Mouse (Mus musculus) neural tube, embryonic 10.5 days (tissue): Measurements from ENCODE around the gene Macrod2.

ENCODE experiments used
- DNase-seq: peaks from one replicate; pipeline ENCODE4 v3.0.0-alpha.2; 2017; ENCODE audit warnings: low spot score; ENCODE audit errors: extremely low spot score

Gene Macrod2

DNA sequence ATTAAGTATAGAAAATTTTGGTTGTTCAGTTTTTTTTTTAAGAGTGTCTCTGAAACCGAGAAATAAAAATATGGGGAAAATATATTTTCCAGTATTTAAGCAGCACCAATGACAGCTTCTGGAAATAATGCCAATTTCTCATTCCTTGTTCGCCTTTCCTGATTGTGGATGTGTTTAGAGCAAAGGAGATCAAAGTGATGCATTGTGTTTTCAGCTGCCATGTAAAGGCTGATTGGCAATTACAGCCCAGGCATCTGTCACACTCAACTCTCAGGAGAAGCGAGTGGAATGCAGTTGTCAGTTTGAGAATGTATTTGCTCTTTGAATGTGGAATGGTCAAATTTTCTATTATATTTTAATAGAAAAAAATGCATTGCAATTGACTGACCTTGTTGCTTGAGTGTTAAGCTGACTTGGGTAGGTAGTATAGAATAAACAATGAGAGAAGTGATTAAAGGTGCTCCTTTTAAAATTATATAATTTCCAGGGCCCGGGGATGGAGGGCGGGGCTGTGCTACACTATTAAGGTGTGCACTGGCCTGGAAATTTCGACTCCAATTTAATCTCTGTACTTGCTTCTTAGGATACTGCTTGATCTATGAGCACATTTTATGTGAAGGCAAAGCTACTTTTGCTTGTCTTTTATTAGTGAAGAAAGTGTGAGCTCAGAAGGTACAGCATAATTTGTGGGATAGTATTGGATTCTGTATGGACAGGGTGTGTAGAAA is 629.4 kb downstream of the Macrod2 start:
- DNase-seq: no peak

DNA sequence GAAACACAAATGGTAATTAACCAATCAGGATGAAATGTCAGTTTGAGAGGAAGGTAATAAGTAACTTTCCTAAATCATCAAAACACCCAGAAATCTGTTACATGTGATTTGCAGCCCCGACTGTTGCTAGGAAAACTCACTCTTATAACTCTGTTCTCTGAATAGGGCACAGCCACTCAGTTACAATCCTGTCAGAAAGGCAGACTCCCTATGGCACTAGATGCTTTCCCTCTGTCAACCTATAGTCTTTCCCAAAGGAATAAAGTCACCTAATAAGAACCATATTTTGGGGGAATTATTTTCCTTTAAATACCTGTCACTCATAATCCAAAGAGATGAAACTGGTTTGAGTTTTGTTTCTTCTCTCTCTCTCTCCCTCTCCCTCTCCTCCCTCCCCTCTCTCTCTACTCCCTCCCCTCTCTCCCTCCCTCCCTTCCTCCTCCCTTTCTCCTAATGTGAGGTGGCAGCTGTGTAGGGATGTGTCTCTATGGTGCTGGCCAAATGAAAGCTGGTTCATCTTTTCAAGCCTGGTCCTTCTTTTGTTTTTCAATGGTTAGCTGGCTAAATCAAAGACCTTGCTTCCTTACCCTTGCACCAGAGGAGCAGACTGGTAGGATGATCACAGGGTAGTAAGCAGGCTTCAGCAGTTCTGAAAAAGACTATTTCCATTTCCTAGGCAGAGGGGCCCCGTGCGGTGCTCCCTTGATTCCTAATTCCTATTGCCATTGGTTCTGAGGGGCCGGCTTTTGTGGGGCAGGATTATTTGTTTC is 661.8 kb downstream of the Macrod2 start:
- DNase-seq: no peak

DNA sequence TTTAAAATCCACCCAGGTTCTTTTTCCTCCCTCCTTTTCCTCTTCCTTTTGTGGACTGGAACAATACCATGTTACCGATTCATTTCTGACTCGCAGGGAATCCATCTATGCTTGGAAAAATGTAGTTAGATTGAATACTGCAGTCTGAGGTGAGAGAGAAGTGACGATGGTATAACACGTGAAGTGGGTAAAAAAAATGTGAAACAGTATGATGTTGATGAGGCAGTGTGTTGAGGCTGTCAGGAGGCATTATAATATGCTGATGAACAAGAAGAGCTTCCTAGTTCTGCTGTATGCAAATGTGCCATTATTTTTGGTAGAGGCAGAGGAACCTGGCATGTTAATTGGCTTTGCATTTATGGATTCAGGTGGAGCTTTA is 662.3 kb downstream of the Macrod2 start:
- DNase-seq: no peak

DNA sequence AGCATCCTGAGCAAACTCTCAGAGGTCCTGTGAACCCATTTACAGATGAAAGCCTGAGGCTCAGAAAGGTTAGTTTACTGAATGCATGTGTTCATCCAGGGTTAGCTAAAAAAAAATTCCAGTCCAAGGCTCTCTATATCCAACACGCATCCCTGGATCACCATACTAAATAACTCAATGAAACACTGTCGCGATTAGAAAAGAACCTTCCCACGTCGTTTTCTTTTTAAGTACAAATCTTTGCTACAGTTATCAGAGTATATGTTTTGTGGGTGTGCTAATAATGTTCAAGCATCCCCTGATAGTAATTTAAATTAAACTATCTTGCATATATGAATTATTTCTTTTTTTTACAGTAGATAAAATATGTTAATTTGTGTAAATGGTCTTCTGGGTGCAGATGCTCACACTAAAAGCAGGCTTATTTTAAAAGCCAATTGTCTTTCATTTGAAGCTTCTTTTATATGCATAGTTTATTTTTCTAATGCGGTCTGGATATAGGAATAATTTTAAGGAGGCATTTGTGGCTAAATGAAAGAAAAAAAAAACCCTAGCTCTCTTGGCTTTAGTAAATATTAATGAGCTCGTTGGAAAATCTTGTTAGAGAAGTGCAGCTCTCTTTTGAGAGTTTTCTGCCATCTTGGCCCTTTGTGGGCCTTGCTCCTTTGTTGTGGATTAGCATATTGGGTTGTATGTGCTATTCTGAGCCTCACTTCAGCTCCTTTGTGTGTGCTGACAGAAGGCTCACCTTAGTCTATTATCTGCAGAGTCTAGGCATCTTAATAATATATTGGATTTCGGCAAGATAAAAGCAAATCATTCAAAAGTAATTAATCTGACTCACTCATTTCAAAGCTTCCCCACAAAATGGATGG is 679.1 kb downstream of the Macrod2 start:
- DNase-seq: no peak

DNA sequence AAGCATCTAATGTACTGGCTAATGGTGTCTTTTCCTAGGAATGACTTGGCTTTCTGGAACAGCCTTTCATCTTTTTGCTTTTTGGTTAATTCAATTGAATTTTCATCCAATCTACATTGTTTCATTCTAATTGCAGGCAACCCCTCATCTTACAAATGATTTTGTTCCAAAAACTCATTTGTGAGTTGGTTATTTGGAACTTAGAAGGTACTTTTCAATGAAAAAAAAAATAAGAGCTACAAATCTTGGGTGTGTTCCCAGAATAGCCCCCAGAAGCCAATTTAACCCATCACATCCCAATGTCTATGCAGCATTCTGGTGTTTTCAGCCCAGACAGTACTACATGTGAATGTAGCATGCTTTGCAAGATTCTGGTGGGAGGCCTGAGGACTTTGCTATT is 683.1 kb downstream of the Macrod2 start:
- DNase-seq: no peak

DNA sequence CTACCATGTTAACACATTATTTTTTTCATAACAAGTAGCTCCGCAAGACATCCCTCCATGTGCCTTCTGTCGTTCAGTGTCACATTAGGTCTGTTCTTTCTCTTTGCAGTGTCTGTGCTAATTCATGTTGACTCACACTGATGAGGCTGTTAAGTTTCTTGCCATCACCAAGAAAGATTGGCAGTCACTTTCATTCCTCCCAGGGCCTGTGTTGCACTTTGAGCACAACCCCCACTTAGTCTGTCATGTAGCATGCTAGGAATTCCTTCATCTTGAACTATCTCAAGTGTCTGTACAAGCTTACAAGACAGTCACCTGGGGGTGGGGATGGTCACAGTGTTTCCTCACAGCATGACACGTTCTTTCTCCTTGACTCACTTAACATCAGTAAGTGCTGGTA is 696.2 kb downstream of the Macrod2 start:
- DNase-seq: no peak

DNA sequence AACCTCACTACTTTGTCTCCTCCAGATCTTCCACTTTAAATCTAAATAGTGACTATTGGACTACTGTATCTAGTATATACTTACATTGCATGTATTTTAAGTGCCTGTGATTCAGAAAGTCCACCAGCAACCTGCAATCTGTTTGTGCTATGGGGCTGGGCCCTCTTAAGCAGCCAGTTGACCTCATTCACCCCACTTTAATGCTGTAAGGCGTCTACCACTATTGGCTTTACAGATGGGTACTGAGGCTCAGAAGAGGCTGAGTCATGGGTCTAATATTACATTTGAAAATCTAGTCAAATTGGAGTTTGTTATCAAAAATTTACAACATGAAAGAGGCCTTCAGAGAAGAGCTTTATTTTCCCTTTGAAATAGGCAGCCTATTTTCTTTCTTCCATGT is 722.5 kb downstream of the Macrod2 start:
- DNase-seq: no peak

DNA sequence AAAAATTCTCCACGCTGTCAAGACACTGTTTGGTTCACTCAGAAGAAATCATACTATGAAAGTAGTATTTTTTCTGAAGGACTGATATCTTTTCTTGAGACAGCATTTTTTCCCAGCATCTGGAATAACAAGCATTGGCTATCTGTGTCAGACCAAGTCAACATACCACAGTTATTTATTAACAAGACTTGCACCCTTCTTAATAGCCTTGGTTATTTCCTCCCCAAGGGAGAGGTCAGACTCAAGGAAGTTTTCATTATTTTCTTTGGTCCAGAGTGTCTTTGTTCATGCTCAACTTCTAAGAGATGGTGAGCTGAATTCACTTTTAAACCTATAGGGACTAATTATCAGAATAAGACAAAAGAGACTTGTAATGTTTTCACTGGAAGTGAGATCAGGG is 728.8 kb downstream of the Macrod2 start:
- no peak for DNase-seq

DNA sequence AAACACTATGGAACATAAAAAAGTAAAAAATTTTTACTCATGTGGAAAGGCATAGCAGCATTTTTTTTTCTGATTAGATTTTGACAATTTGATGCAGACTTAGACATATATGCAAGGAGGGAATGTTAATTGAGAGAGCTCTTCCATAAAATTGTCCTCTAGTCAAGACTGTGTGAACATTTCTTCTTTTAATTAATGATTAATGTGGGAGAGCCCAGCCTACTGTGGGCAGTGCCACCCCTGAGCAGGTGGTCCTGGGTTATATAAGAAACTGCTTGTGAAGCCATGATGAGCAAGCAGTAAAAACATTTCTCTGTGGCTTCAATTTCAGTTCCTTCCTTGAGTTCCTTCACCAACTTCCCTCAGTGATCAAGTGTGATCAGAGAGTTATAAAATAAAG is 730.5 kb downstream of the Macrod2 start:
- no peak for DNase-seq

DNA sequence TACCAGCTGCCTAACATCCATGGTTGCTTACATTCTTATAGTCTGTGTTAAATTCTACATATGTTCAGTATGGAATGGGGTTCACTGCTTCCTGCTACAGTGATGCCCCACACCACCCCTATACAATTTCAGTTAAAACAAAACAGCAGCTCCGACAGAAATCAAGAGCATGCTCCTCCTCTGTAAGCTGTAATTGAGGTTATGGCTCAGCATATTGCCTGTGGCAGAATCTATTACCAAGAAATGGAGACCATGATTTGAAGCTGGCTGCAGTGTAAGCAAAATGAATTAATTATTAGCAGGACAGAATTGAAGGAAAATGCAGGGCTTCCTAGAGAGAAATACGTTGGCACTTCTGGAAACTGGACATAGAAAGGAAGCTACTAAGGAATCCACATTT is 747.2 kb downstream of the Macrod2 start:
- no peak for DNase-seq

DNA sequence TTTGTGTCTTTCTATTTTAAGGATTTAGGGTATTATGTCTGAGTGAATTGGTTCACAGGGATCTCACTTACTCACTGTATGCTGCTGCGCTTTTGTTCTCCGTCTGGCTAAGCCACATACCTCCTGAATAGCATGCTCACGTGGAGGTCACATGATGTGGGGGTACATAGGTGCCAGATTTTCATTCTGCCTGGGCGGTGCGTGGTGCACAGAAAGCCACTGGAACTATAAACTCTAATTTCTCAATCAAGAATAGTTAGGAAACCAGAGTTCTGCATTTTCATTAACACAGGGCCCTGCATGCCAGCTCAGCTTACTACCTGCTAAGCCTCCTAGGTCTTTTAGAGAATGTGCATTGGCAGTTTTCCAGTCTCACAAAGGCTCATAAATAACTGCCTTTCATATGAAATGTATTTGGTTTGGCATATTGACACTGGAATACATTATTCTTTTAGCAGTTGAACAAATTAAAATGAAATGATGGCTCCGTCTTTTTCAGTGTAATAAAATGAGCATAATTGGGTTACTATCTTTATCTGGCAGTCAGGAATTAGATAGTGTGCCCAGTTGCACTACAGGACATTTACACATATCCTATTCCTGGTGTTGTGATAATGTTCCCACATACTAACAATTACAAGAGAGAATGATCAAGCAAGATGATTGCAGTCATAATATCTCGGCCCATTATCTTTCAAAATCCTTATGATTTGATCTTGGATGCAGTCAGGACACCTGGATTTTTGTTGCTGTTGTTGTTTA is 757.1 kb downstream of the Macrod2 start:
- no peak for DNase-seq

DNA sequence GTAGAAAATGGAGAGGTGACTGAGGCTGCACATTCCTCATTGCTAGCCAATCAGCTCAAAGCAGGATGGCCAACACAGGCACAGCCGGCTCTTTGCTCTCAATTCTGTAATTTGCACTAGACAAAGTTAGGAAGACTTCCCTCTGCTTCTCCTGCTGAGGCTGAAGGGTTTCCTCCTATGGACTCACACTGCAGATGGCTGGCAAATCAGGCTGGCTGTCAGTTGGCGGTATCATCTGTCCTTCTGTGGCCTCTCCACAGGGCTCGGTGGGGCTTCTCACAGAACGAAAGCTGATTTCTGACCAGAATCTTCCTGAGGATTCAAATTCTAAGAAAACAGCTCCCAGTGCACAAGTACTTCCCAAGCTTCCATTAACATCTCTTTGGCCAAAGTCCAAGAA is 760.9 kb downstream of the Macrod2 start:
- no peak for DNase-seq

DNA sequence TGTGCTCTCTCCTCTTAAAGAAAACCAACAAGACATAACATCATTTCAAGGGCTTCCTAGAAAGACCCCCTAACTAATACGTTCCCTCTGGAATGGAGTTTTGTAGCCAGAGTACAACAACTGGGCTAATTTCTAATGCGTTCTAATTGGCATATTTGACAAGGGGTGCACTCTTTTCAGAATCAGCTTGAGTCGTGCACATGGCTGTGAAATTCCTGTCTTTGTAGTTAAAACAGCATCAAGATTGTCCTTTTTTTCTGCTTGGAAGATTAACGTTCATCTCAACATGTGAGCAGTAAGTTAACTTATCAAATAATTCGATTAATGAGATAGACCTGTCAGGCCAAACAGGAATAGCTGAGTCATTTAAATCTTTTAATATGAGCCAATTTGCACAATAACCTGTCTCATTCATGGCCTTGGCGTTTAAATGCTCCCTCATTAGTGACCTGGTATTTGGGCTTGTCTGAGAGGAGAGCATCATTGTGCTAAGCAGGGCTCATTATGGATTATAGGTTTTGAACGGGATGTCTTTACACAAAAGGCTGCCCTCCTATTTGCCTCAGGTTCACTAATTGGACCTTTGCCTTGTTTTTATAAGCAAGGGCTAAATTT is 762.0 kb downstream of the Macrod2 start:
- DNase-seq: no peak

DNA sequence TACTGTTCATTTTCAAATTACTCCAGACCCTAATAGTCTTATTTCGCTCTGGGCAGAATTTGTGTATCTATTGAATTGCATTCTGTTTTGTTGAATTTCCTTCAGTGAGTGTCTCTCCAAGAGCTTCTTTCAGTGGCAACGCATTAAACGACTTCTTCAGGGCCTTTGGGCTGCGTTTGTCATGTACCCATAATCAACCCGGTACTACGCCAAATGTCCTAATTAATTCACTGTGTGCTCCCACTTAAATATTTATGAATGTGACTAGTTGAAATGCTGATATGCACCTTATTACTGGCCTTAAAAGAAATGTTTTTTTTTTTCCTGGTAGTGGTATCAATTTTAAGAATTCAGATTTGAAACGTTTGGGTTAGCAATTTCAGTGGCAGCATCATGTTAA is 763.1 kb downstream of the Macrod2 start:
- no peak for DNase-seq

DNA sequence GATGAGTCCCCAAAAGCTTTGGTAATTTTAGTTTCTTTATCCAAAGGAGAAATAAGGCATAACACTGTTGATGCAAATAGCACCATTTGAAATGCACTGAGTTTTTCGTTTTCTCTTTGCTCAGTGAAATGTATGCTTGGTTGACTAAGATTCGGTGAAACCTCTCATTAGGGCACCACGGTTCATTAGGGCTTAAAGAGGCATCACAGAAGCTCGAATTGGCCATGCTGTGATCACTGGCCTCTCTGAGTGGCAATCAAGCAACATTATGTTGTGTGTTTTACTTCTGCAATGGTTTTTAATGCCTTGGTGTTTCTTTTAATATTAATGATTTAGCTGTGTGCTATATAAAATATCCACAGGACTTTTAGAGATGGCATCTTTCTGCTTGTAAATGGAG is 768.8 kb downstream of the Macrod2 start:
- no peak for DNase-seq

DNA sequence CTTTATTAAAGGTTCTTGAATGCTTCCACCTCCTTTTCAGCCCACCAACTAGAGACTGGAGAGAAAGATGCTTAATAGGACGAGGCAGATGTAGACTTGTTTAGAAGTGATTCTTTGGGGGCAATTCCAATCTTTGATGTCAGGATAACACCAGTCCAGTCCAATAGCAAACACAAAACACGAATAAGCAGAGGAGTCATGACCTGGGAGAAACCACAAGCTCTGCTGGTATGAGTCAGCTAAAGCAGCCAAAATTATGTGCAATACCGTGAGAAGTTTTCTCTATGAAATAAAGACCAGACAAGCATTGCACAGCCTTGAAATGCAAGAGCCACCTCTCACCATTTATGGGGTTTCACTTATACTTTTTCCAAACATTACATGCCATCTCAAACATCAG is 774.5 kb downstream of the Macrod2 start:
- DNase-seq: no peak

DNA sequence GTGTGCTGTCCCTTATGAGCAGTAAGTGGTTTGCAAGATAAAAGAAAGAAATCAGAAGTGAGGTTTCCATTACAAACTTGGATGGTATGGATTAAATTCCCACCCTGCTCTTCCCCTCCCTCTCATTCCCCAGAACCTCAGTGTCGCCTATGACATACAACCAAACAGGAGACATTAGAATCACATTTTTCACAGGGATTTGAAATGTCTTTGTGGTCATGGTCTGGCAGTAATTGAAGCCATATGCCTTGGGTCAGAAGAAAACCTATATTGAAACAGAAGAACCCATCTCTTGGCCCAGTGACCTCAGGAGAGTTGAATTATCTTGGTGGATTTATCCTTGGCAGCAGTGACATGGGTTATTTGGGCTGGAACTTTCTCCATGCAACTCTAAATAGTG is 778.1 kb downstream of the Macrod2 start:
- DNase-seq: no peak

DNA sequence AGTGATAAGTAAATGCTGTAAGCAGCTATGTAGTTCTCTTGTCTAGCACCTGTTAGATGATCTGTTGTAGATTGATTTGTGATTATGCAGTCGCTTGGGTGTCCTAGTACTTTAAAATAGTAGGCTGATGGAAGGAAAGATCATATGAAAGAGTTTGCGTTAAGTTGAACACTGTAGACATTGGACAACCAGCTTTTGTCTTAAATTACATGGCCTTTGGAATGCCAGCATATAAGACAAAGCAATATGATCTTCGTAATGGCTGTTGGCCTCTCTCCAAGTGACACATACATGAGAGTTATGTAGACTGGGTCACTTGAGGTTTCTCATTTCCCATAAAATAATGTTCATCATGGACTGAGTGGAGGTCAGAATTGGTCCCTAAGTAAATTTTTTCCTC is 778.5 kb downstream of the Macrod2 start:
- no peak for DNase-seq

DNA sequence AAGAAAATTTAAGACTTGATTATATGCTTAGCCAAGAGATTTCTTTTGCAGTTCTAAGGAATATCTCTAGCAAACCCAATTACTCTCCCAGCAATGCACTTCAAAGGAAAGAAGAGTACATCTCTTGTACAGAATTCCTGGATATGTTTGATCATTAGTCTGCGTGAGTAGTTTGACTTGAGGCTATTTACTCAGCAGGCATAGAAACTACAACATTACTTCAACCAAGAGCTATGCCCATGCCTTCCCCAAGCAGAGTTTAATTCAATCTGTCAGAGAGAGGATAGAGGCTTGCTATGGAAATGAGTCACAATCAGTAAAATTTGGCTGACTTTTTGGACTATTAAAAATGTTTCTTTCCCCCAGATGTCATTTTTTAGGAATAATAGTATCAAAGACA is 785.5 kb downstream of the Macrod2 start:
- no peak for DNase-seq

DNA sequence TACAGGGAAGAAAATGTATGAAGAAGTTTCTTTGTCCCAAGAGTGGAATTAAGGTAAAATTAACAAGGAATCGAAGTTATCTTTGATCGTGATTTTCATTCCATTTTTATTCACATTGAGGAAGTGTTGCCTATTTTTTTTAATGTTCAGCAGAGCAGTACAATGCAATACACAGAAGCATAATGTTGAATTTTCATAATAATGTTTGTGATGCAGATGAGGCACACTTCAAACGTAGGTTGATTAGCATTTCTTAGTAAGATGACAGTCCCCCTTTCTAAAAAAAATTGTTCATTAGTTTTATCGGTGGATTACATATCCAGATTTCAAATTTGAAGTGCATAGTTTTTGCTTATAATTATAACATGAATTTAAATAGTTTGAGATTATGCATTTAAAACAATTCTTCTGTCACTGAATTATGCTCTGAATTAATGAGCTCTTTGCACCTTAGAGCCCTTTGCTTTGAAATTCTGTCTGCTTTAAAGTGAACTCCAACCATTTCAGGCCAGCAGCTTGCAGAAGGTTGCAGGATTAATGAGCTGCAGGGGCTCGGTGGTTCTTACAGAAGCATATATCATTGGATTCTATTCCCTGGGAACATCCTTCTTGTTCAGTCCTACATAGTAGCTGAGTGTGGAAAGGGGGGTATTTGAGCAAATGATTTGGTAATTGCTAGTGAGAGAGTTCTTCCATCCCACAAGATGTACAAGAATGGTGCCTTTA is 787.1 kb downstream of the Macrod2 start:
- DNase-seq: no peak
